Mouse (Mus musculus) heart, postnatal 25 days (tissue): ENCODE results near the gene Trim69. TPM values are rescaled to one million over a fixed set of nuclear protein-coding genes. Genes with fewer than 3 reads are reported as not detected.

Experiments used
- DNase-seq: peaks from one replicate; pipeline ENCODE4 v3.0.0; 2022; ENCODE audit warnings: low spot score
- intact Hi-C: fragments of 180-260 bp; cut with DNase I; formaldehyde crosslinking; loops from one replicate; pipeline ENCODE4 v1.15.1; 2025
- total RNA-seq, 2 experiments: library from RNA; stranded (reverse); gene quantifications; 2 replicates each; pipeline ENCODE4 v1.2.3; 2021

The Trim69 gene
- total RNA-seq, 2 experiments from 2014 or later: not detected

DNA sequence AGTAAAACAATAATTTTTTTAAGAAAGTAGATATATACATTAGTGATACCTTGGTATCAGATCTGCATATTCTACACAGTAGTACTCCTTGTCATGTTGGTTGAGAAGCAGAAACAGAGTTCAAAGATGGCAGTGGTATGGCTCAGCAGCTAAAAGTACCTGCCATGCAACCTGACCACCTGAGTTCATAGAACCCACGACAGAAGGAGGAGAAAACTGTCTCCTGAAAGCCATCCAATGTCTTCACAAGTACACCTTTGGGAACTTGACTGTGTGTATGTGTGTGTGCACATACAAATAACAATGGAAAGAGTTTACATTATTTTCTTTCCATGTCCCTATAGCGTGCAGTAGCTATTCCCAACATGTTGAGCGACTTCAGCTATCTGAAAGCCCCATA lies 10.8 kb upstream of the Trim69 start:
- intact Hi-C loops: no loop called here

DNA sequence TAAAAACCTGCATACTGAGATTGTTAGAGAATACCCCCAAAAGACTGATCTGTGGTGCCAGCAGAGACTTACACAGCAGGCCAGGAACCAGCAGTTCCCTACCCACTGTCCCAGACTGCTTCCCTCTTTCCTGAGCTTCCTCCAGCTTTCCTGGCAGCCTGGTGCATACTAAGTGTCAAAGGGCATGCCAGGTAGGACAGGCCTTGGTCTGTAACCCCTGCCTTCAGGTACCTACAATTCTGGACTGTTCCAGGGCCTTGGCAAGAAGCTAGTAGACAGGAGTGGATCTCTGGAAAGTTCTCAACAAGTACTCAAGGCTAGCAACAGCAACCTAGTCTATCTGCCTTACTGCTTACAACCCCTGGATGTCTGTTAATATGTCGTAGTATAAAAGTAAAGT lies 9.3 kb upstream of the Trim69 start:
- no peak for DNase-seq
- intact Hi-C loops: no loop called here

More for the DNA sequence above, 10.8 kb upstream of the Trim69 start:
- DNase-seq: no peak

DNA sequence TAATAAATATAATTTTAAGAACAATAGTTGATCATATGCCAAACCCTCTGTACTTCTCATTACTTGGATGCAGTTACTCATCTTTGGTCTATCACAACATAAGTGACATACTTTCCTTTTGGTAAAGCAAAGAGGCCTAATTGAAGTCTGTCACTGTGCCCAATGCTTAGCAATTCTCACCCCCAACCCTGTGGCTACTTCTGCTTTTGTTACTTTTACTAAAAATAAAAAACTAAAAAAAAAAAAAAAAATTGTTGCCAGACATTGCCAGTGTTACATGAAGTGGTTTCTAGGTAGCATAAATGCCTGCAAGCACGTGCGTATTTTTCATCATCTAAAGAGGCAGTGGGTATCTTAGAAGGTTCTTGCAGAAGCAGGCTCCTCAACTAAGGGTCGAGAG lies 7.7 kb upstream of the Trim69 start:
- intact Hi-C loops: no loop called here
- DNase-seq: no peak

DNA sequence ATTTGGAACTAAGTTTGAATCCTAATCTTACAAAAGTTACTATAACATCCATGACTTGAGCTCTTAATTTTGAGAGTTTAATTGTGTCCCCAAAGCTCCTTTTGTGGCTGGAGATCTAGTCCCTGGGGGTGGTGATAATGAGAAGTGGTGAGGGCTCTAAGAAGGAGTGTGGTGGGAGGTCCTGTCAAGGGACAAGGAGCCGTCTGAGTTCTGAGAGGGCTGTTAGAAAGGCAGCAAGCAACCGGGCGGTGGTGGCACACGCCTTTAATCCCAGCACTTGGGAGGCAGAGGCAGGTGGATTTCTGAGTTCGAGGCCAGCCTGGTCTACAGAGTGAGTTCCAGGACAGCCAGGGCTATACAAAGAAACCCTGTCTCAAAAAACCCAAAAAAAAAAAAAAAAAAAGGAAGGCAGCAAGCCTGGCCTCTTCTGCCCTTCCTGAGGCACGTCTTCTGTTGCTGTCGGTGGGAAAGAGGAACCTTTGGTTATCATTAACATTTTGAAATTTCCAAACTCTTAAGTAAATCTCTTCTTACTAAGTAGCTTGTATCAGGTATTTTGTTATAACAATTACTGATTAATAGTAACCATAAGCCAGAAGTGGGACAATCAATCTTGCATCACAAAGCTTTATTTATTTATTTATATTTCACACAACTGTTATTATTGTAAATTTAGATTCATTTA lies 6.7 kb upstream of the Trim69 start:
- no peak for DNase-seq
- intact Hi-C loops: no loop called here

DNA sequence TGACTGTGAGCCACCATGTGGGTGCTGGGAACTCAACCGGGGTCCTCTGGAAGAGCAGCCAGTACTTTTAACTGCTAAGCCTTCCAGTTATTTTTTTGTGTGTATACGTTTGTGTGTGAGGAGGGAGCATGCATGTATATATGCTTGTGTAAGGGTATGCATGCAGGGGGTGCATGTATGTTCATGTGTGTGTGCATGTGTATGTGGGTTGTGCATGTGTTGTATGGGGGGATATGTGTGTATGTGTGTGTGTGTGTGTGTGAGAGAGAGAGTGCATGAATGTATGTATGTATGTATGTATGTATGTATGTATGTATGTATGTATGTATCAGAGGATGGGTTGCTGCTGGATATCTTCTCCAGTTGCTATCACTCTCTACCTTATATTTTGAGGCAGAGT lies 6.0 kb upstream of the Trim69 start:
- DNase-seq: no peak
- intact Hi-C loops: no loop called here

DNA sequence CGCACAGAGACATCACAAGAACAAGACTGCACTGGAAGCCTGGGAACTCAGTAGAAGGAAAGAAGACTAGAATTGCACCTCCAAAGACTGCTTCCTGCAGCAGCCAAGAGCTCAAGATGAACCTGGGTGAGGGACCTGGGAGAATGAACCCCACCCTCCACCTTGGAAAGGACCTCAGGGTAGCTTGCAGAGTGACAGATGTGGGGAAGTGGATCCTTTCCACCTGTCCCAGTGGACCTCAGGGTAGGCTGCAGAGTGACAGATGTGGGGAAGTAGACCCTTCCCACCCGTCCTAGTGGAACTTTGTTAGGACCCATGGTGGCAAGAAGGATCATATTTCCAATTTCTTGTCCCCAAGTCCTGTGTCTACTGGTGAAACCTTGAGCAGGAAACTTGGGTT lies 5.2 kb upstream of the Trim69 start:
- intact Hi-C loops: no loop called here
- DNase-seq: no peak

DNA sequence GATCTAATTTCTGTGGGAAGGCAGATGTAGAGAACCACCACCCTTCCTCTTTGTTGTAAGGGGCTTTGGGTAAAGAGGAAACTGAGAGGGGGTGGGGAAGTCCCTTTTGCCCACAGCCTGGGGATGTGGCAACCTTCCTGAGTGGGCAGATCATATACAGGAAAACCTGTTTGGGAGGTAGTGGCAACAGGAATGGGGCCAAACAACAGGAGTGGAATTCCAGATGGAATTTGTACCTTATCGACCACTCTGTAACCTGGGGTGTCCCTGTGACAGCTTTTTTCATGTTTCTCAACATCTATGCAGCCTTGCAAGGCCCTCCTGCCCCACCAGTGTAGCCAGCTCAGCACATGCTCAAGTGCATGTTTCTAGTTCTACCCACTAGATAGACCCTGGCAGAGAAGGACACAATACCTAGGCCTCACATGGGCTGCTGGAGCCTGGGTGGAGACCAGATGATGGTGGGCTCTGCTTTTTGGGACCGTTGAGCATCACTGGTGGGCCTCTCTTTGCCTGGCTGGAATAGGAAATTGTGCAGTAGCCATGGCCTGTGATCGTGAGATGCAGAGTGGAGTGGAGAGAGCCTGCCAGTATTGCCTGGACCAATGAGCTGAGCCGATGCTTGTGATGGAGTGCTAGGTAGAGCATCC lies 4.3 kb upstream of the Trim69 start:
- intact Hi-C loops: no loop called here

DNA sequence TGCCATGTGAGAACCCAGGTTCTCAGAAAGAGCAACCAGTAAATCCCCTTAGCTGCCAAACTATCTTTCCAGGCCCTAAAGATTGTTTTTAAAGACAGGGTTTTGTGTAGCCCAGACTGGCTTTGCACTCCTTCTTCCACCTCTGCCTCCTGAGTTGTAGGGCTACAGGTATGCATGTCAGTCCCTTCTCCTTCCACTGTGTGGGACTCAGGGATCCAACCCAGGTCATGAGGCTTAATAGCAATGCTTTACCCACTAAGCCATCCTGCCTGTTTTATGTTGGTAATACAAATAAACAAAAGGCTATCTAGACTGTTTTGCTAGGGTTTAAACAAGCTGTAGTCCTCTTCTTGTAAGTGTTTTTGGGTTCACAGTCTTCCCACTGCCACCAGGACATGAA lies 2.9 kb upstream of the Trim69 start:
- intact Hi-C loops: no loop called here
- no peak for DNase-seq

More for the DNA sequence above, 4.3 kb upstream of the Trim69 start:
- DNase-seq: no peak

DNA sequence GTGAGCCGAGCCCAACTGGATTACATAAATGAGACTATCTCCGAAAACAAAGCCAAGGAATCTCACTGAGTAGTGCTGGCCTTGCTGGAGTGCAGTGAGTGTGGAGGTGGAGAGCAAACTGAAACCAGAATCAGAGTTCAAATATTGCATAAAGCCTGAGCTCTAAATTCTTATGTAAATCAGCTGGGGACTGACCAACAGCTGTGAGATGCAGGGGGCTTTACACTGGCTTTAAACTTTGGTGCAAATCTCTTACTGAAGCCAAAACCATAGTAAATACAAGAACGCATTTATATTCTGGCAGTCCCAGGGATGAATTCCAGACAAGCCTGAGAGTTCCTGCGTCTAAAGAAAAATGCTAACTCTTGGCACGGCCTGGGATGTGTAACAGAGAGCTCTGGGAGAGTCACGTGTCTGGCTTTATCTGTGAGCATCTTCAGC lies 2.1 kb upstream of the Trim69 start:
- no peak for DNase-seq
- intact Hi-C loops: no loop called here

DNA sequence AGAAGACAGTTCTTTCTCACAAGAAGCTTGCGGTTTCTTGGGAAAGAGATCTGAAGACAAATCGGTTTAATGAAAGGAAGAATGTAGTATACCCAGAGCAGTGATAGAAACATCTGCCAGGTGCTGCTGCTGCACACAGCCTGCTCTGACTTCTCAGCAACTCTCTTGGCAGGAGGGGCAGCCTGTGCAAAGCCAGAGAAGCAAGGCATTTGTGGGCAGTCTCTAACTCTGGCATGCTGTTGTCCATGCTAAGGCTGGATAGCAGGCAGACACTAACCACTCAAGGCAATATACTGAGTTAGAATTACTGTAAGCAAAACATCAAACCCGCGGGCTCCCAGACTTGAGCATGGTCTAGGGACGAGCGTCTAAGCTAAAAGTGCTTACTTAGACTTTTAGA lies 833 bp upstream of the Trim69 start:
- DNase-seq: no peak
- intact Hi-C loops: loop anchor here (1.0 to 2.0 kb wide), 2 partner anchors 39 to 89 kb away; no protein-coding TSS in a partner anchor

DNA sequence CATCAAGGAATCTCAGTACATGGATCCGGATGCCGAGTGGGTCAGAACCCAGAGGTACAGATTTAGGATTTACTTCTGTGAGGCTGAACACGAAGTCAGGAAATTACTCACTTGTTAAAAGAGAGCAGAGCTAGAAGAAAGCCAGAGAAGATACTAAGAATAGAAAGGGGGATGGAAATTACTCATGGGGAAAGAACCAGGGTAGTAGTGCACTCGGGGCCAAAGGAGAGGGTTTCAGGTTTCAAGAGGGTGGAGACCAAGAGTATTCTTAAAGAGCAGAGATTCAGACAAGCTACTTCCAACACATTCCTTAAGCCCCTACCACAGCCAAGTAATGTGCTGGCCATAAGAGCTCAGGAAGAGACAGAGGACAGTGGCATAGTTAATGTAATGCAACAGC lies 1.0 kb downstream of the Trim69 start:
- DNase-seq: no peak
- intact Hi-C loops: loop anchor here (2.0 kb wide), 1 partner anchor 41 kb away; no protein-coding TSS in a partner anchor

DNA sequence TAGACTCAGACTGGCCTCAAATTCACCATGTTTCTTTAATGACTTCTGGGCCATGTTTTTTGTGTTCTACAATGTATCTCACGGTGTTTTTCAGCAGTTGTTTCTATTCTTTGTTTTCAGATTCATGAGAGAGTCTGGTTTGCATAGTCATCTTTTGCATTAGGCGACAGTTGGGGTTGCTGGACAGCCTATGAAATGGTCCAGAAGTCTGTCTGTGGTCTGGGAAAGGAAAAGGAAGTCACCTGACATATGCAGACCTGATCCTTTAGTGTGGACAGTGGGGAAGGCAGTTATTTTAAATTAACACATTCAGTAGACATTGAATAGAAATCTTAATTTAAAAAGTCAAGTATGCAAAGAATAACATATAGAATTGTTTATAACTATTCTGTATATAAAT lies 2.0 kb downstream of the Trim69 start:
- DNase-seq: no peak
- intact Hi-C loops: no loop called here

DNA sequence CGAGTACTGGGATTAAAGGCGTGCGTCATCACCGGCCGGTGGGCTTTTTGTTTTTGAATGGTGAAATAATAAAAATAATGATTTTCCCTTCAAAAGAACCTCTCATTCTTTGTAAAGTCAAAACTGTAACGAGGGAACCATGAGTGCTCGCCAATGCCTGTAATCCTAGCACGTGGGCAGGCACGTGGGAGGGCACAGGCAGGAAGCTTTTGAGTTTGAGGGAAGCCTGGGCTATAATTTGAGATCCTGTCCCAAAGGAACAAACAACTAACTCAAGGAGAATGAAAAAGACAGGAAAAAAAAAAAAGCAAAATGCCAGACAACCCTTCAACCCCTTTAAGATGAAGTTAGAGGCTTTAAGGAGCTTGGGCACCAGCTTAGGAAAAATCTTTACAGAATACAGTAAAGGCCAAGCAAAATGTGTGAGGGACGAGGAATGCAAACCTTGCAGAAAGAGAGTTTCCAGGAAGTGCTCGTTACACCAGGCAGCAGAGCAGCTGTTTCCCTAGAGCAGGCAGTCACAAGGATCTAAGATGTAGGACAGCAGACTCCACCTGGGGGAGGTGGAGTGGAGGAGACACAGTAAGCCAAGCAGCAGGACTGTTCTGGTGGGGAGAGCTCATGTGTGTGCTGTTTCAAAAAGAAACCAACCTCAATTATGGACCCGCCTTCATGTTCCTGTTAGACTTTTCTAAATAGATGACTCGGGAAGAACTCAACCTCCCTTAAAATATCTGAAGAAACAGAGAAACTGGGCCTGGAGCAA lies 3.1 kb downstream of the Trim69 start:
- intact Hi-C loops: no loop called here

DNA sequence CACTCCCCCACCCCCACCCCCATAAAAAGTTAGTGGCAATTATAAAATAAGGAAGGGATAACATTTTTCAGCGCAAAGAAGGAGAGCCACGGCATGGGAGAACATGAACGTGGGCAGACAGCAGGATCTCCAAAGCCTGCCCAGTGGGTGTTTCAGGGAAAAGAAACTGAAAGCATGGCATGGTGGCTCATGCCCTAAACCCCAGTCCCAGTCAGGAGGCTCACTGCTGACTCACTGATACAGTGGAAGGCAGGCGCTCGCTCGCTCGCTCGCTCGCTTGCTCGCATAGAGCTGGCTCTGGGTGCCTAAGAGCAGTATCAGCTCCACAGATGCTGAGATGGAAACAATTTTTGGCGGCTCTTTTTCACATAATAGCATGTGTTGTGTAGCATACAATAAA lies 3.8 kb downstream of the Trim69 start:
- no peak for DNase-seq
- intact Hi-C loops: no loop called here

More for the DNA sequence above, 3.1 kb downstream of the Trim69 start:
- DNase-seq: no peak

DNA sequence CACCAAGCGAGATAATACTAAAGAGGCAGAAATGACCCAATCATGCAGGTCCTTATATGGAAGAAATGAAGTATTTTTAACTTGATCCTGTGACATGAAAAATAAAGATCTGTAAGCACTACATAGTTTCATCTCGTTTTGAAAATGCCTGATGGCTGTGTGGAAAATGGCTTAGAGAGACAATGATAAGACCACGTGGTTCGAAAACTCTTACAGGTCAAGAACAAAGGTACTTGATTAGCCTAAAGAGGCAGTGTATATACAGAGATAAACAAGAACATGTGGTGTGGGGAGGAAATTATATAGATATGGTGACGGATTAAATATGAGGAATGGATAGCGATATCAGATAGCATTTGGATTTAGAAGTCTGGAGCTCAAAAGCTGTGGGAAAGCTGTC lies 10.8 kb downstream of the Trim69 start:
- intact Hi-C loops: no loop called here
- DNase-seq: no peak

DNA sequence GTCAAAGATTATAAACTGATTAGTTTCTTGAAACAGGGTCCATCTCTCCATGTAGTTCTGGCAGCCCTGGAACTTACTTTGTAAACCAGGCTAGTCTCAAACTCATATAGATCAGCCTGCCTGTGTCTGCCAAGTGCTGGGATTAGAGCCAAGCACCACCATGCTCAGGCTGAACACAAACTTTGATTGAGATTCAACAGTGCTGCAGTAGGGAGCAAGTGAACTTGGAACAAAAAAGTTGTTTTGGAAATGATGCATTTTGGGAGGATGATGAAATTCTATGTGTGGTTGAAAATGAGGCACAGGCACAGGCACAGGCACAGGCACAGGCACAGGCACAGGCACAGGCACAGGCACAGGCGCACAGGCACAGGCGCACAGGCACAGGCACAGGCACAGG lies 11.7 kb downstream of the Trim69 start:
- intact Hi-C loops: no loop called here
- no peak for DNase-seq

DNA sequence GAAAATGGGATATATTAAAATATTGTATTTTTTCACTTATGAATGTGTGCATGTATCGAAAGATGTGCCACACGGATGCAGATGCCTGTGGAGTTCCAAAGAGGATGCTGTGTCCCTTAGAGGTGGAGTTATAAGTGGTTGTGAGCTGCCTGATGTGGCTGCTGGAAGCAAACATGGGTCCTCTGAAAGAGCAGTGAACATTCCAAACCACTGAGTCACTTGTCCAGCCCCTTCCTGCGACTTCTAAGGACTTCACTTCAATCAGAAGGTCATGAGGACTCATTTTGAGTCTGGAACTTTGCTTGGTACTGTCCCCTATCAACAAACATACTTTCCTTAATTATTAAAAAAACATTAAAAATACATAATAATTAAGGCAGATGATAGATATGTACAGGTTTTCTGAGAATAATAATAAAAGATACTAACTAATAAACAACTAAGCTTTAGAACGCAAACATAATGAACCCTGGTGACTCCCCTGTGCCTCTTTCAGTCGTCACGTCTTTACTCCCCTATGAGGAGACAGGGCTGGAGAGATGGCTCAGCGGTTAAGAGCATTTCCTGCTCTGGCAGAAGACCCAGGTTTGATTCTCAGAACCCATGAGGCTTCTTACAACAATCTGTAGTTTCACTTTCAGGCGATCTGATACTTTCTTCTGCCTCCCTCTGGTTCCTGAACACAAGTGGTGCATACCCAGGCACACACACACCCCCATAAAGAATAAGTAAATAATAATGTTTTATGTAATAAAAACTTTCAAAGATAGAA lies 19.7 kb downstream of the Trim69 start:
- intact Hi-C loops: no loop called here
- no peak for DNase-seq

DNA sequence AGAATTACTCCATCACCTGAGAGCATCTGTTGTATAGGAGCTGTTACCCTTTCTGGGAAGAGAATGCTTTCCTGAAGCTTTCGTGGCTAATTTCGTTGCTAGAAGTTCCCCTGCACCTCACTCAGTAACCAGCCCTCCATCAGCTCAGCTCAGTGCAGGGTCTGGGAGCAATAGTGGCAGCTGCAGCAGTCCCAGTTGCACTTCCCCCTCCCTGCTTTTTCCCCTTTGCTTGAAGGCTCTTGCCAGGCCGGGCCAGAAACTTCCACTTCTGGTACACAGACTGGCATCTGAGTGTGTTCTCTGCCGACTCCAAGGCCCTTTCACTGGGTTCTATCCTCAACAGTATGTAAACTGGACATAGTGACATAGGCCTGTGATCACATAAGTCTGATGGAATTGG lies 24.6 kb downstream of the Trim69 start:
- DNase-seq: no peak
- intact Hi-C loops: no loop called here

DNA sequence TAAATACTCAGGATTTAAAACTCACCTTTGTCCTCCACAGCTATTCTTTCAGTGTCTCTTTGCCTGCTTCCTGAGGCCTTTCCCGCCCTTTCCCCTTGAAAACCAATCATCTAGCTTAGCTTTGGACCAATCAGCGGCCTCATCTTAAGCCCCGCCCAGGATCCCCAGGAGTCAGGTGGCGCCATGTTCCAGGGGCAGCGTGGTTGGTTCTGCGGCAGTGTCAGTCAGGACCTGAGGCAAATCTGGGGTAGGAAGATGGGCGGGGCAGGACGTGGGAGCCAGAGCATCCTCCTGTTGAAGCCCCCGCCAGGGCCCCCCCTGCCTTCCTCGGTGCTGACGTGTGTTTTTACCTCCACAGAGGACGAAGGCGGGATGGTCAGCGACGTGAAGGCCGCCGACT lies 25.6 kb downstream of the Trim69 start, which contains the start of the genes Patl2 and Terb2:
Patl2 (minus strand) TSS at position 84 of the 400 bp plus-strand sequence.
Terb2 (plus strand) TSS at position 167 of the 400 bp plus-strand sequence.
- intact Hi-C loops: no loop called here
- DNase-seq: no peak

DNA sequence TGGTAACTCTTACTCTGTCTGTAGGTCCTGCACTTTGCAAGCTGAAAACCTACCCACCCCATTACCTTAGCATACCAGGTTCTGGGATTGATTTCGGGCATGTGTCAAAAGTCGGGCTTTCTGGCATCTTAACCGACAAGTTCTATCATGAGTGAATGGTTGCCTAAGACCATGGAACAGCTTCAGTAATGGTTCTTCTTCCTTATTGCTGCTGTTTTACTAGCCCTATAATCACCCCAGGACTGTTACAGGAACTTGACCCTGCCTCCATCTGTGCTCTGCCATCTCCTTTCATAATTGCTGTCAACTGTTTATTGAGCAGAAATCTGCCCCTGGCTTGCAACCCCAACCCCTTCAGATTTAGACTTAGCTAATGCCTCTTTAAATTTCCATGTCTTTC lies 26.3 kb downstream of the Trim69 start:
- DNase-seq: no peak
- intact Hi-C loops: no loop called here
